Mouse (Mus musculus) left cerebral cortex, postnatal 10 days (tissue): Measurements from ENCODE around the gene Prl3d3. TPM values are rescaled to one million over a fixed set of nuclear protein-coding genes. Genes with fewer than 3 reads are reported as not detected.
"Not testable (repeated sequence)": the region's sequence is repeated elsewhere in the genome, so short reads cannot be mapped to it uniquely, and the experiment has no call there.

Source experiments
- DNase-seq, 2 experiments: peaks; one replicate each; pipeline ENCODE4 v3.0.0; 2021 to 2022; ENCODE audit warnings: low spot score in 2 of 2, mixed read lengths in 1 of 2; ENCODE audit errors: extremely low spot score in 1 of 2
- intact Hi-C: fragments of 180-260 bp; cut with DNase I; formaldehyde crosslinking; loops from one replicate; pipeline ENCODE4 v1.15.1; 2025
- total RNA-seq, 2 experiments: library from RNA; stranded (reverse); gene quantifications; 2 replicates each; pipeline ENCODE4 v1.2.3; 2021

The Prl3d3 gene
- not detected for total RNA-seq

- intact Hi-C loops, DNase-seq: not testable (repeated sequence)
Observed at GRCm38 (mm10) chr13:27156490-27156889, at the start of gene Prl3d3. Prl3d3 (plus strand) TSS chr13:27156790.

- intact Hi-C loops, DNase-seq: not testable (repeated sequence)
Observed at GRCm38 (mm10) chr13:27121398-27121797, 35.2 kb upstream of the Prl3d3 start, which contains the start of gene Prl3d2. Prl3d2 (plus strand) TSS chr13:27121698.

GRCm38 (mm10) chr13:27148264-27148663 is 8.3 kb upstream of the Prl3d3 start:
- intact Hi-C loops, result no loop called here
- no peak for DNase-seq

- DNase-seq, result no peak
- intact Hi-C loops, result no loop called here
Observed at GRCm38 (mm10) chr13:27196359-27196758, 39.8 kb downstream of the Prl3d3 start, which contains the start of gene Prl3c1. Prl3c1 (plus strand) TSS chr13:27196659.

Other genes starting within 250 kb of the Prl3d3 start
- not detected for gene Prl, start 99.2 kb upstream of the Prl3d3 start, total RNA-seq
- gene Prl3d1, start 62.6 kb upstream of the Prl3d3 start, total RNA-seq, result not detected
- gene Prl3d2, start 35.1 kb upstream of the Prl3d3 start, total RNA-seq, result not detected
- gene Prl3c1, start 39.9 kb downstream of the Prl3d3 start, total RNA-seq, result not detected
- not detected for gene Prl3b1, start 85.1 kb downstream of the Prl3d3 start, total RNA-seq
- gene Prl3a1, start 102.6 kb downstream of the Prl3d3 start, total RNA-seq, result not detected
- gene Prl6a1, start 155.8 kb downstream of the Prl3d3 start, total RNA-seq, result not detected
- gene Prl8a2, start 188.9 kb downstream of the Prl3d3 start, total RNA-seq, result not detected
- gene Prl2b1, start 234.1 kb downstream of the Prl3d3 start, total RNA-seq, result not detected